Mouse (Mus musculus) hindbrain, embryonic 13.5 days (tissue): ENCODE results near the gene Adprhl2. TPM values are rescaled to one million over a fixed set of nuclear protein-coding genes. Genes with fewer than 3 reads are reported as not detected.

Experiments used
- ATAC-seq: fragments of 200-750 bp; cut with Nextera tagmentation; 2 replicates; pipeline ENCODE4 v1.8.0; 2017; ENCODE audit warnings: moderate TSS enrichment; ENCODE audit not compliant: low FRiP score
- H3K27ac ChIP-seq: fragments of 300-500 bp; sonication (generic); 2 replicates; pipeline ENCODE4 v1.5.1; 2015; ENCODE audit warnings: inconsistent platforms, mild to moderate bottlenecking, moderate library complexity
- H3K27me3 ChIP-seq: fragments of 300-500 bp; sonication (generic); 2 replicates; pipeline ENCODE4 v1.6.1; 2015; ENCODE audit warnings: mild to moderate bottlenecking, inconsistent platforms
- H3K36me3 ChIP-seq: fragments of 300-500 bp; sonication (generic); 2 replicates; pipeline ENCODE4 v1.6.1; 2015; ENCODE audit warnings: mild to moderate bottlenecking, inconsistent platforms
- H3K4me1 ChIP-seq: fragments of 300-500 bp; sonication (generic); replicated peaks from 2 replicates; pipeline ENCODE4 v1.6.1; 2015; ENCODE audit warnings: inconsistent platforms
- H3K4me2 ChIP-seq: fragments of 300-500 bp; sonication (generic); 2 replicates; pipeline ENCODE4 v1.6.1; 2015; ENCODE audit warnings: inconsistent platforms, mild to moderate bottlenecking, moderate library complexity
- H3K4me3 ChIP-seq: fragments of 300-500 bp; sonication (generic); 2 replicates; pipeline ENCODE4 v1.5.1; 2015; ENCODE audit warnings: mild to moderate bottlenecking, inconsistent platforms
- H3K9ac ChIP-seq: fragments of 300-500 bp; sonication (generic); 2 replicates; pipeline ENCODE4 v1.6.1; 2015; ENCODE audit warnings: mild to moderate bottlenecking, inconsistent platforms
- H3K9me3 ChIP-seq: fragments of 300-500 bp; sonication (generic); 2 replicates; pipeline ENCODE4 v1.6.1; 2016; ENCODE audit warnings: inconsistent platforms
- WGBS: fragments of 180-500 bp; shearing (Covaris S2); methylation state at CpG from one replicate; pipeline ENCODE4 v1.1.7; 2015; 5-methylcytosine and 5-hydroxymethylcytosine counted together
- polyA plus RNA-seq: library from polyadenylated mRNA; unstranded; fragments of >200 nt; fragmentation: Nextera tagmentation; extraction: Ambion mirVana; gene quantifications from 2 replicates; pipeline ENCODE4 v1.2.1, GENCODE M21; 2015

The Adprhl2 gene
- polyA plus RNA-seq, 1 experiment from 2014 or later: 78.2 TPM

- H3K4me3 ChIP-seq: no peak overlapping the region
- H3K9me3 ChIP-seq: no peaks in the 10 kb centered on the region
- H3K4me2 ChIP-seq: no peak overlapping the region
- no peak overlapping the region for H3K9ac ChIP-seq
- 63% methylated on average over 4 of the region's 4 CpGs for WGBS
- no peak for ATAC-seq
- peaks cover 17% of the 10 kb centered on the region for H3K4me1 ChIP-seq
- no peaks in the 10 kb centered on the region for H3K36me3 ChIP-seq
- peaks cover 69% of the 10 kb centered on the region for H3K27me3 ChIP-seq
- no peak overlapping the region for H3K27ac ChIP-seq
Measured at GRCm38 (mm10) chr4:126303877-126304276, 17.6 kb downstream of the Adprhl2 start.

- peaks cover 24% of the 10 kb centered on the region for H3K4me1 ChIP-seq
- peak overlapping the region; percentile 50 for H3K4me2 ChIP-seq
- H3K27ac ChIP-seq: no peak overlapping the region
- H3K36me3 ChIP-seq: no peaks in the 10 kb centered on the region
- WGBS: 5% methylated on average over 27 of the region's 27 CpGs
- peaks cover 79% of the 10 kb centered on the region for H3K27me3 ChIP-seq
- ATAC-seq: no peak
- H3K9me3 ChIP-seq: no peaks in the 10 kb centered on the region
- peak overlapping the region; percentile 65 for H3K9ac ChIP-seq
- peak overlapping the region; percentile 33 for H3K4me3 ChIP-seq
Measured at GRCm38 (mm10) chr4:126301584-126302309, 19.8 kb downstream of the Adprhl2 start.

GRCm38 (mm10) chr4:126300916-126301583, 20.5 kb downstream of the Adprhl2 start:
- H3K9me3 ChIP-seq: no peaks in the 10 kb centered on the region
- peak overlapping the region; percentile 50 for H3K4me2 ChIP-seq
- WGBS: 2% methylated on average over 47 of the region's 50 CpGs
- no peak overlapping the region for H3K27ac ChIP-seq
- H3K4me1 ChIP-seq: peaks cover 30% of the 10 kb centered on the region
- ATAC-seq: no peak
- H3K9ac ChIP-seq: peak overlapping the region; percentile 65
- peak overlapping the region; percentile 33 for H3K4me3 ChIP-seq
- peaks cover 83% of the 10 kb centered on the region for H3K27me3 ChIP-seq
- H3K36me3 ChIP-seq: no peaks in the 10 kb centered on the region

- peaks cover 24% of the 10 kb centered on the region for H3K4me1 ChIP-seq
- under 1% methylated on average over 34 of the region's 34 CpGs for WGBS
- H3K9me3 ChIP-seq: no peaks in the 10 kb centered on the region
- peak overlapping the region; percentile 67 for H3K4me2 ChIP-seq
- H3K36me3 ChIP-seq: no peaks in the 10 kb centered on the region
- H3K27ac ChIP-seq: no peak overlapping the region
- ATAC-seq: 0 out of 2 replicates have a peak, but pooled peaks have one; percentile 12
- peak overlapping the region; percentile 38 for H3K4me3 ChIP-seq
- H3K27me3 ChIP-seq: peaks cover 75% of the 10 kb centered on the region
- peak overlapping the region; percentile 68 for H3K9ac ChIP-seq
Measured at GRCm38 (mm10) chr4:126296617-126297101, 24.8 kb downstream of the Adprhl2 start.

- no peak for ATAC-seq
- no peak overlapping the region for H3K27ac ChIP-seq
- H3K9me3 ChIP-seq: no peaks in the 10 kb centered on the region
- H3K9ac ChIP-seq: no peak overlapping the region
- 34% methylated on average over 4 of the region's 4 CpGs for WGBS
- 0 out of 2 replicates have a peak overlapping the region, but pooled peaks have one; percentile 38 for H3K4me3 ChIP-seq
- peaks cover 72% of the 10 kb centered on the region for H3K27me3 ChIP-seq
- peaks cover 17% of the 10 kb centered on the region for H3K4me1 ChIP-seq
- no peaks in the 10 kb centered on the region for H3K36me3 ChIP-seq
- H3K4me2 ChIP-seq: no peak overlapping the region
Measured at GRCm38 (mm10) chr4:126295937-126296336, 25.6 kb downstream of the Adprhl2 start.

DNA sequence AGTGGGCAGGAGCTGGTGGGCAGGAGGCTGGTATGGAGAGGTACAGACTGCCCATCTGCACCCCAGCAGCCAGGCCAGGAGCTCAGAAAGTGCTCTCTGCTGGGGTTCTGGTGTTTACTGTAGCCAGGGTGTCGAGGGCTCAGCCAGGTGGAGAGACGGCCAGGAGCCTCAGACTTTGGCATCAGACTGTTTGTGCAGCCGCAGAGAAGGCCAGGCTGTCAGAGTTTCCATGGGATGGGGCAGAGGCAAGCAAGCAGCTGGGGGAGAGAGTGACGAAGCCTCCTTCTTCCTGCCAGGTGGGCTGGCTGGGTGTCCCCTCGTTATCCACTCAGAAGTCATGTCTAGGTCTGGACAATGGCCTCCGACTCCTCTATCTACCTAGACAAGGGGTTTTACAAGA, 26.4 kb downstream of the Adprhl2 start:
- H3K4me3 ChIP-seq: no peak overlapping the region
- no peak overlapping the region for H3K9ac ChIP-seq
- ATAC-seq: no peak
- H3K4me2 ChIP-seq: no peak overlapping the region
- H3K27ac ChIP-seq: no peak overlapping the region
- H3K4me1 ChIP-seq: peaks cover 13% of the 10 kb centered on the region
- H3K27me3 ChIP-seq: peaks cover 70% of the 10 kb centered on the region
- H3K36me3 ChIP-seq: no peaks in the 10 kb centered on the region
- no peaks in the 10 kb centered on the region for H3K9me3 ChIP-seq
- WGBS: 81% methylated on average over 6 of the region's 6 CpGs

GRCm38 (mm10) chr4:126291196-126291595, 30.3 kb downstream of the Adprhl2 start:
- H3K9ac ChIP-seq: no peak overlapping the region
- 47% methylated on average over 11 of the region's 13 CpGs for WGBS
- no peak overlapping the region for H3K27ac ChIP-seq
- peaks cover 22% of the 10 kb centered on the region for H3K4me1 ChIP-seq
- no peaks in the 10 kb centered on the region for H3K9me3 ChIP-seq
- H3K27me3 ChIP-seq: peaks cover 70% of the 10 kb centered on the region
- no peak overlapping the region for H3K4me3 ChIP-seq
- no peak overlapping the region for H3K4me2 ChIP-seq
- ATAC-seq: no peak
- no peaks in the 10 kb centered on the region for H3K36me3 ChIP-seq

GRCm38 (mm10) chr4:126290314-126290713, 31.2 kb downstream of the Adprhl2 start:
- Histone ChIP-seq H3K9me3 (no peaks in the 10 kb centered on the region), H3K27me3 (peaks cover 68% of the 10 kb centered on the region)

DNA sequence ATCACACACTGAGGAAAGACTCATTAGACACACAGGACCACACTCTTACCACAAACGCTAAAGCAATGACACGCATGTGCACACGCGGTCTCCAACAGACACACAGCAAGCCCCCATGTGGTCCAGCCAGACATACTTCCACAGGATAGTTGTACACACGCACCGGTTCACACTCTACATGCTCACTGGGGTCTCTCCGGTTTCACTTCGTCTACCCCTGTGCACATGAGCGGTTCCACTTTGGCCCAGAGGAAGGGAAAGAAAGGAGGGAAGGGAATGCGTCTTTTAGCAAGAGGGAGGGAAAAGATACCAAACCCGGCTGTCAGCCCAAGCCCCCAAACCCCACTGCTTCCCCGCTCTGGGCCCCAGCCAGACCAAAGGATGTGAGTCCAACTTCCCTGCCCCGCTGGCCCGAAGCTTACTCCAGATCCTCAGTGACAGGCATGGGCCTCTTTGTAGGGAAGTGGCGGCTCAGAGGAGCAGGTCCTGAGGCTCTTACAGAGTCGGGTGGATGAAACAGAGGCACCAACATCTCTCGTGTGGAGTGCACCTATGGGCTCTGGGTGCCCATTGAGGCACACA, 33.3 kb downstream of the Adprhl2 start:
- peaks cover 22% of the 10 kb centered on the region for H3K4me1 ChIP-seq
- 37% methylated on average over 17 of the region's 17 CpGs for WGBS
- peak overlapping the region; percentile 2; the same call in 1 of the 2 replicates for H3K4me3 ChIP-seq
- 0 out of 2 replicates have a peak overlapping the region, but pooled peaks have one; percentile 24 for H3K9ac ChIP-seq
- no peak overlapping the region for H3K27ac ChIP-seq
- H3K9me3 ChIP-seq: no peaks in the 10 kb centered on the region
- H3K27me3 ChIP-seq: peaks cover 75% of the 10 kb centered on the region
- H3K4me2 ChIP-seq: peak overlapping the region; percentile 10; the same call in 1 of the 2 replicates
- ATAC-seq: no peak
- no peaks in the 10 kb centered on the region for H3K36me3 ChIP-seq

More at GRCm38 (mm10) chr4:126290314-126290713, 31.2 kb downstream of the Adprhl2 start:
- Histone ChIP-seq H3K4me2 (no peak overlapping the region), H3K9ac (no peak overlapping the region), H3K27ac (no peak overlapping the region), H3K36me3 (no peaks in the 10 kb centered on the region), H3K4me3 (no peak overlapping the region), H3K4me1 (peaks cover 22% of the 10 kb centered on the region)
- 79% methylated on average over 8 of the region's 8 CpGs for WGBS
- no peak for ATAC-seq

DNA sequence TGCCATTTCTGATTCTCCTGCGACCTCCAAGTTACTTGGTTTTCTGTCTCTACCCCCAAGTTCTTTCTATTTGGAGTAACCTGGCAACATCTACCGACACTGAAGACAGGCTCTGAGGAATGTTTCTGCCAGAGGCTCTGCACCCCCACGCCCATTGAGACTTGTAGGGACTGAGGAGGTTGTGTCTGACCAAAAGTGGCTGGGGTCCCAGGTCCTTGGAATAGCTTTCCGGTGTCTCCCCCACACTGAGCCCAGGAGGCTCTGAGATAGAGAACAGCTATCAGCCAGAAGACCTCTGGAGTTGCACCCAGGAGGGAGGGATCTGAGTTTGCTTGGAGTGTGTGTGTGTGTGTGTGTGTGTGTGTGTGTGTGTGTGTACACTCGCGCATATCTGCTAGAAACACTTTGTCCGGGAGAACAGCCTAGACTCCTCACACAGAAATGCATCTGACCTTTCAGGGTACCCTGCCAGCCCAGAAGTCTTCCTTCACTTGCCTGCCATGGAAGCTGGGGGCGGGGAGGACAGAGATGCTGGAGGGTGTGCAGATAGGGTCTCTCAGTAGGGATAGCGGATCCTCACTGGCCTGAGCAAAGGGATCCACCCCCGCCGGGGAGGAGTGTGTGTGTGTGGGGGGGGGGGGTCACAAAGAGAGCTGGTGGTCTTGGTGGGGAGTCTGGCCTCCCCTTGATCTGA, 34.1 kb downstream of the Adprhl2 start:
- Histone ChIP-seq H3K36me3 (no peaks in the 10 kb centered on the region), H3K27me3 (peaks cover 78% of the 10 kb centered on the region), H3K4me1 (peaks cover 22% of the 10 kb centered on the region), H3K9ac (peak overlapping the region; percentile 24; the same call in 1 of the 2 replicates), H3K4me2 (0 out of 2 replicates have a peak overlapping the region, but pooled peaks have one; percentile 8), H3K9me3 (no peaks in the 10 kb centered on the region), H3K27ac (no peak overlapping the region), H3K4me3 (peak overlapping the region; percentile 2; the same call in 1 of the 2 replicates)
- no peak for ATAC-seq
- WGBS: 30% methylated on average over 11 of the region's 11 CpGs

DNA sequence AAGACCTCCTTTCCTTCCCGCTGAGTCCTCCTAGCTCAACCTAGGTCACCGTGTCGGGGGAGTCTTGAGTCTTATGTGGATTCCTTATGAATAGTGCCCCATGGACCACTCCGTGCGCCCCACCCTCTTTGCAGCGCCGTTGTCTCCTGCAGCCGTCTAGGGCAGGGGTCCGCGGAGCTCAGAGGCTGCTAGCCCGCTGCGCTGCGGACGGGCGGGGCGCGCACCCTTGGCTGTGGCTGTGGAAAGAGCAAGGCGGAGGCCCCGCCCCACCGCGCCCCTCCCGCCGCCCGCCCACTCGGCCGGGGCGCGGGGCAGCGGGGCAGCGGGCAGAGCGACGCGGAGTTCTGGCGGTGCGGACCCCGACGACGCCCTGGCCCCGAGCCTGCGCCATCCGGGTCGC, 35.0 kb downstream of the Adprhl2 start, which contains the start of gene Col8a2:
Gene Col8a2, plus strand, starts transcription at position 302 of the 400 bp plus-strand sequence.
- Histone ChIP-seq H3K9me3 (no peaks in the 10 kb centered on the region), H3K4me2 (peak within 1 kb of the TSS; percentile 52), H3K4me3 (peak within 1 kb of the TSS; percentile 35), H3K27ac (no peak within 1 kb of the TSS), H3K4me1 (peaks cover 22% of the 10 kb centered on the region), H3K9ac (peak within 1 kb of the TSS; percentile 61), H3K36me3 (no peaks in the 10 kb centered on the region), H3K27me3 (peaks cover 78% of the 10 kb centered on the region)
- 2% methylated on average over 28 of the region's 42 CpGs for WGBS
- no peak for ATAC-seq
